ENCODE assay signal across 16 mouse cellular contexts in the genomic region with DNA sequence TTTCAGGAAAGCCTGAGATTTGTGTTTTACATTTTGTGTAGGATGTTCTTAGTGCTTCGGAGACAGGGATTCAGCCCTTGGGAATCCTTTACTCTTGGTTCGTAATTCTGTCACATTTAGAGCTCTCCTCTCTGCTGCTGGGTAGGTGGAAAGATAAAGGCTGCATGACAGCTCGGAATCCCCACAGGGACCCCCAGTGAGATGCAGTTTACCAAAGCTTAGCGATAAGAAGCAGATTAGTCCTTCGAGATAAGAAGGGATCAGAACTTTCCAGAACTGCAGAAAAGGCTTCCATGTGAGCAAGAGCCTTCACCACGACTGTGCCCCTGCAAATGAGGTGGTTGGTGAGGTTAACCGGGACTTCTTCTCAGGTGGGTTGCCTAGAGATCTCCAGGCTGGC.
DNase-seq lines count a peak whose midpoint lies in the region; TF ChIP-seq lines count a peak whose summit lies in the region.
"Had no signal": no experiment of that assay in that cellular context is flagged by ENCODE, and none has a peak within 500 bp of the region (broad histone marks: within the 10 kb centered on the region; RNA-seq: fewer than 3 reads in every experiment).

No protein-coding gene starts in this region.

- no peak for DNase-seq in heart, adult 2 months
- no peak for DNase-seq in heart, adult 9 months (ENCODE audit: low spot score in 2 of 2)
- peak; percentile 60 for DNase-seq in retina, postnatal 1 day
- no peak for DNase-seq in retina, embryonic 14.5 days (ENCODE audit: low spot score)
- DNase-seq in retina, postnatal 7 days (ENCODE audit: low read depth, low spot score): peak; percentile 42
- DNase-seq in left cerebral cortex, adult 11 months (ENCODE audit: low spot score): no peak
- DNase-seq: adrenal gland, adult 2 months; adrenal gland, postnatal 14 days; cerebellum, adult 18-20 months; cerebellum, adult 9-10 months; cerebellum, postnatal 14 days; forebrain, postnatal 0 days; gastrocnemius, postnatal 36 days had no signal

- no peak for TF ChIP-seq EP300 in heart, adult 2 months (IDR thresholded peaks at IDR 0.05; ENCODE audit: insufficient read depth, low read depth, low read length)

- H3K9ac ChIP-seq in heart, adult 2 months (ENCODE audit: low read depth, low read length): no peak overlapping the region
- H3K9ac ChIP-seq: forebrain, postnatal 0 days; hindbrain, embryonic 12.5 days; intestine, embryonic 15.5 days had no signal

- TF ChIP-seq CTCF in heart, adult 2 months (IDR thresholded peaks at IDR 0.05): no peak

- no peaks in the 10 kb centered on the region for H3K79me2 ChIP-seq in heart, adult 2 months (replicated peaks; ENCODE audit: control insufficient read depth, insufficient read depth, low read length)

- intact Hi-C loops in heart, adult 2 months (cut with DNase I): loop anchor here (1.0 to 5.0 kb wide), 3 partner anchors 29 to 143 kb away; no protein-coding TSS in a partner anchor

- H3K27ac ChIP-seq in heart, adult 2 months: peak overlapping the region; percentile 57
- H3K27ac ChIP-seq in brown adipose tissue, adult 24 weeks (replicated peaks; ENCODE audit: low read depth, low read length): peak overlapping the region; percentile 36; the same call in 1 of the 2 replicates
- H3K27ac ChIP-seq: hindbrain, embryonic 12.5 days; intestine, embryonic 15.5 days had no signal

- no peaks in the 10 kb centered on the region for H3K27me3 ChIP-seq in heart, adult 2 months (ENCODE audit: control insufficient read depth, insufficient read depth, low read length)
- H3K27me3 ChIP-seq: hindbrain, embryonic 12.5 days; intestine, embryonic 15.5 days had no signal

- WGBS in heart, adult 2 months: 39% methylated on average over 7 of the region's 7 CpGs

- H3K36me3 ChIP-seq in heart, adult 2 months (ENCODE audit: control insufficient read depth, insufficient read depth, low read length): peaks cover 4% of the 10 kb centered on the region
- H3K36me3 ChIP-seq: hindbrain, embryonic 12.5 days; intestine, embryonic 15.5 days had no signal

- peaks cover 12% of the 10 kb centered on the region for H3K4me1 ChIP-seq in heart, adult 2 months (ENCODE audit: control insufficient read depth, insufficient read depth, low read length)
- H3K4me1 ChIP-seq in brown adipose tissue, adult 24 weeks (ENCODE audit: control insufficient read depth, insufficient read depth, insufficient read length, low read length): peaks cover 20% of the 10 kb centered on the region
- H3K4me1 ChIP-seq: hindbrain, embryonic 12.5 days; intestine, embryonic 15.5 days had no signal

- no peak overlapping the region for H3K4me3 ChIP-seq in heart, adult 2 months
- H3K4me3 ChIP-seq in brown adipose tissue, adult 24 weeks (ENCODE audit: insufficient read depth, low read depth, low read length): no peak overlapping the region
- H3K4me3 ChIP-seq: hindbrain, embryonic 12.5 days; intestine, embryonic 15.5 days had no signal

- no peak for TF ChIP-seq POLR2A in heart, adult 2 months (IDR thresholded peaks at IDR 0.05; ENCODE audit: insufficient read depth, low read depth, low read length)

Comparison
In these comparisons a context has a peak if more than half of its experiments do, and no peak if none do; other contexts are left out.
1. DNase-seq: peak in retina, postnatal 1 day (single experiment) and retina, postnatal 7 days (single experiment); none in heart, adult 2 months (0 of 2), heart, adult 9 months (0 of 2), retina, embryonic 14.5 days (single experiment) and left cerebral cortex, adult 11 months (single experiment).